Mouse (Mus musculus) kidney, postnatal 10 days (tissue): ENCODE measurements at regions not wholly inside any gene's neighbourhood (a gene's known extent, or its start where the extent isn't known, plus 50 kb on each side); places are given as distances from the start of the nearest gene placed in this dataset.
A peak's percentile ranks its signal among the peaks of the same experiment; 100 is the strongest.

Experiments used
- DNase-seq: peaks from one replicate; pipeline ENCODE4 v3.0.0; 2021; ENCODE audit warnings: mixed read lengths

DNA sequence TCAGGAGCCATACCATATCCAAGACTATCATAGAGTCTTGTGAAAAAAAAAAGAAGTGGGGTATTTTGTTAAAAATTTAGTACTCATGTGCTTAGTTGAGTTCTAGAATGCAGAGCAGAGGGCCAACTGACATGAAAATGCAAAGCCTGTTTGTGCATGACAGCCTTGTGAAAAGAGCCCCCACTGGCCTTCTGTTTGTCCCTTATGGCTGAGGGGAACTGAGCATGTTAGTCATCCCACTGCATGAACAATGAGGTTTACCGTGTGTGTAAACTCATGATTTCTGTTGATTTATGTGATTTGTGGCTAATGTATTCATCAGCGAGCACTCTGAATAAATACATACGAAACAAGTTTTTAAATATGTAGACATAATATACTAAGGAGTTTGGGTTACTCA is 266.1 kb upstream of the Nox3 start:
- DNase-seq: no peak

DNA sequence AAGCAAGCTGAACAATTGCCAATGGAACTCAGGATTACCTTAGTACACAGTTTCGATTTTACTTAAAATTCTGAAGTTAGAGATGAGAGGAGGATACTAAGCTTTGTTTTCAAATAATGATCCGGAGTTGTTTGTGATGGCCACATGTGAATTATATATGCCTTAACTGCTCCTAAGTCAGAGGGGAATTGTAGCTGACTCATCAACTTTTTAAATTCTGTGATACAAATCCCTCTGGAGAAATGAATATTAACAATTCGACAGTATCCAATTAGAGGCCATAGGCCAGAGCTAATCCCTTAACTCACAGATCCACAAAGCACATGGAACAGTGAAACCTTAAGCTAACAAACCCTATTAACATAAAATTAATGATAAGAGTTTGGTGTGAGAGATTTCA is 250.5 kb upstream of the Nox3 start:
- no peak for DNase-seq

DNA sequence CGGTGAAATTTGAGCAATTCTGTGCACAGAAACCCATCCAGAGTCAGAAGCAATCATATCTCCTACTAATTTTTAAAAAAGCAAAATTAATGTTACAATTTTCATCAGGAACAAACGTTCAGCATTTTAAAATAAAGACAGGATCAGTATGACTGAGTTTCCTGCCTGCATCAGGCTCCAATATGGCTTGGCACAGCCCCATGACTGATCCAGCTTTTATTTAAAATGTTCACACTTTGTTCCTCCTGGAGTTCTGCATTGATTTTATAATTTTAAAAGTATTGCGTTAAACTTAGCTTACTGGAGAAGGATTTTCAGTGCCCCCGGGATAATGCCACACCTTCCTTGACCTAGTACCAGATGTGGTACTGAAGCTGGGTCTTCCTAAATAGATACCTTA is 240.3 kb upstream of the Nox3 start:
- no peak for DNase-seq

DNA sequence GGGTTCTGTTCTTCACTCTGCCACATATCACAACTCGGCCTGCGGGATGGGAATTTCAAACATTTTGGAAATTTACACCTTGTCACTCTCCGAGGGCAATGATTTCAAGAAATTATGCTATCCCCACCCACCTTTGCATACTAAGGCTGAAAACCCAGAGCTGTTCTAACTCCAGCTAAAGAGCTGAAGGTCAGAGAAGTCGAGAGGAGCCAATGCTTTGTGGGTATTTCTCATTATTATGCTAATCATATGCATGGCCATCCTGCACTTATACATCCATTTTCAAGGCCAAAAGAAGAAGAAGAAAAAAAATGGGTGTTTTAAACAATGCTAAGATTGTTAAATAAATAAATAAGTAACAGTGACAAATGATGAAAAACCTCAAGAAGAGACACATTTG is 237.1 kb upstream of the Nox3 start:
- DNase-seq: no peak

DNA sequence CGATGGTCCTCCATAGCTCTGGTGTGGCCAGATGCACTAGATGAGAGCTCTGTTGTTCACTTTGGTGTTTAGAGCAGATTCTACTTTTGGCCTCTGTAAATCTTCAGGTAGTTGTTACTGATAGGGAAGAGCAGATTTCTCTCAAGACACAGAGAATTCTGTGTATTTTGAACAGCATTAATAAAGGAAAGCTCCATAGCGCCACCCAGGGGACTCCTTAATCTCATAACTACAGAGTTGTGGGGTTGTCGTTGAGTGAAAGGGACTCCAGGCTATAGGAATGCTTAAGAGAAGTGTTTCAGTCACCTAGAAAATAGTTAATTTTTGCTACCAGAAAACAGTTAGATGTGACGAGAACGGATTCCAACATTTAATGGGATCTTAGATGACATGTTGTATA is 236.0 kb upstream of the Nox3 start:
- DNase-seq: peak; percentile 19

- DNase-seq: no peak
Observed at GRCm38 (mm10) chr17:3927106-3927505, 231.0 kb upstream of the Nox3 start.

- DNase-seq: no peak
Observed at GRCm38 (mm10) chr17:3920282-3920681, 224.2 kb upstream of the Nox3 start.

DNA sequence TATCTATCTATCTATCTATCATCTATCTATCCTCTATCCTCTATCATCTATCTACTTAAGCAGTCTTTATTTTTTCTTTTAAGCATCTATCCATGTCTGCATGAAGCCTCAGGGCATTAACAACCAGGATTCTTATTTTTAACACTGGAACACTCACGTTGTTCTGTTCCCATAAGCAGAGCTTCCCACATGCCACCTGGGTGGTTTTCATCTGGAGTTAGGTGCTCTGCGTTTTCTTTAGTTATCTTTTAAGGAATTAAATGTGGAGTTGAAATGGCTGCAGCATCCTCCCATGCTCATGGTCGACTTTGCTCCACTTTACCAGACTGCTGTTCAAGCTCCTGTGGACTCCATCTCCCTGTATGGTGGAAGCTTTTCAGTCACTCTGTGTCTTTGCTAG is 196.8 kb upstream of the Nox3 start:
- DNase-seq: no peak

GRCm38 (mm10) chr17:3883146-3883545 is 187.1 kb upstream of the Nox3 start:
- DNase-seq: no peak

- no peak for DNase-seq
Observed at GRCm38 (mm10) chr17:3879075-3879474, 183.0 kb upstream of the Nox3 start.

GRCm38 (mm10) chr17:3869459-3870194 is 173.6 kb upstream of the Nox3 start:
- DNase-seq: no peak

DNA sequence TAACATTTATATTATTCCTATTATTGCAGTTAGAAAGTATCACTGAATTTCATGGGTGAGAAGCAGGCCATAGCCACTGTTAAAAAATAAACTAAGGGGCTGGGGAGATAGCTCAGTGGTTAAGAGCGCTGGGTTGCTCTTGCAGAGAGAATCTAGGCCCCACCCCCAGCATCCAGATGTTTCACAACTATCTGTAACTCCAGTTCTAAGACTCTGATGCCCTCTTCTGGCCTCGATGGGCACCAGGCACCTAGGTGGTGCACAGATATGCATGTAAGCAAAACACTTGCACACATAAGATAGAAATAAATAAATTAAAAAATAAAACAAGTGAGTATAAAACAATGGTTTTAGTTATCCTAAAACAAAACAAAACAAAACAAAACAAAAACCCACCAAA is 166.3 kb upstream of the Nox3 start:
- DNase-seq: peak; percentile 6

- DNase-seq: no peak
Observed at GRCm38 (mm10) chr17:3836386-3836785, 140.3 kb upstream of the Nox3 start.

- DNase-seq: no peak
Observed at GRCm38 (mm10) chr17:3811187-3811586, 115.1 kb upstream of the Nox3 start.

GRCm38 (mm10) chr17:3803507-3803906 is 107.4 kb upstream of the Nox3 start:
- DNase-seq: no peak

DNA sequence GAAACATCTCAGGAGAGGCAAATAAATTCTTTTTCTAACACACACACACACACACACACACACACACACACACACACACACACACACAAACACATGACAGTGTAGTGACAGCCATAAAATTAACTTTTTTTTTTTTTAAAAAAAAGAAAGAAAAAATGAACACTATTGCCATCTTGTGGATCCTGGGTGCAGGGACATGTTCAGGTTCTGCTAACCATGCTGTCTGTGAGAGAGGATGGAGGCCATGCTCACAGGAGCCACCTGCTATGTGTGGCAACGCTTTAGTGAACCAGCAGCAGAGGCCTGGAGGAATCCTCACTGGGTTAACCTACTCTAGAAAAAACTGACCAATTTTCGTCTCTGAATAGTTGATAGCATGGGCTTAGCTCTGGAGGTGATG is 96.5 kb upstream of the Nox3 start:
- peak; percentile 55 for DNase-seq

DNA sequence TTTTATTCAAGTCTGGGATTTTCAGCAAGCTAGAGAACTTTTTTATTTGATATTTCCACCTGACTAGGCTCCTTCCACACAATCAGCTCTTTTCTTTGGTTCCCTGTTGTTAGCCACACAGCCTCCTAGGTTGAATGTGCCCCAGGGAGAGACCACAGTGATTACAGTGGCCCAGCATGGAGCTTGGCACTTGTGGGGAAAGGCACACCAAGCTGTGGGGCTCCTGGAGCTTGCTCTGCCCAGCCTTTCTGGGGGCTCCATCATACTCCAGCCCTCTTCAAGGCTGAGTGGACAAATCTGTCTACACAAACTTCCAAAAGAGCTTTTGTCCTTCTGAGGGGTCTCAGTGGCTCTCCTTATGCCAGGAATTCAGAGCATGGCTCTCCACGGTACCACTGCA is 86.1 kb upstream of the Nox3 start:
- no peak for DNase-seq

GRCm38 (mm10) chr17:3777691-3778090 is 81.6 kb upstream of the Nox3 start:
- DNase-seq: no peak

DNA sequence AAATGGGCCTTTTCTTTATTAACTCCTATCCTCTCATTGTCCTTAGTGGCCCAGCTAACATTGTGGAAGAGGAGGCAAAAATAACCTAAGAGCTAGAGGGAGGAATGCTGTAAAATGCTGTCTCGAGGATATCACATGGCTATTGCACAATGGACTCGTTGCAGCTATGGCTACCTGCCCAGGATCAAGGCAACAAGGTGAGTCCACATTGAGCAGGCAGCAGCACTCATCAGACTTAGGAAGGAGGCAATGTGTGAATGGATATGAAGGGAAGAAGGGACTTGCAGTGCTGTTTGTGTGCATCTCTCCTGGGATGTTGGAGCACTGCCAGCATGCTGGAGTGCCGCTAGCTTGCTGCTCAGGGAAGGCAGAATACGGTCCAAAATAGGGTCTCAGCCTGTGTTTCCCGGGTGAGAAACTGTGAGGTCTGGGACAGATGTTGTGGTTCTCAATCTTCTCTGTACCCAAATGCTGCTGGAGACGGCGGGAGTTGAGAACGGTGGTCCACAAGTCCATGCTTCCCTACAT is 51.8 kb upstream of the Nox3 start:
- peak; percentile 25 for DNase-seq
